Mouse (Mus musculus) stomach, postnatal 0 days (tissue): Measurements from ENCODE around the gene Ykt6. TPM values are rescaled to one million over a fixed set of nuclear protein-coding genes. Genes with fewer than 3 reads are reported as not detected.
"Not testable (repeated sequence)": the region's sequence is repeated elsewhere in the genome, so short reads cannot be mapped to it uniquely, and the experiment has no call there.

Experiments used
- ATAC-seq: fragments of 200-750 bp; cut with Nextera tagmentation; 2 replicates; pipeline ENCODE4 v1.8.0; 2017; ENCODE audit not compliant: low FRiP score, low TSS enrichment
- DNase-seq: peaks from one replicate; pipeline ENCODE4 v3.0.0-alpha.2; 2016; ENCODE audit warnings: low spot score
- H3K27ac ChIP-seq: fragments of 300-500 bp; sonication (generic); replicated peaks from 2 replicates; pipeline ENCODE4 v1.5.1; 2014; ENCODE audit warnings: mild to moderate bottlenecking, control low read depth
- H3K27me3 ChIP-seq: fragments of 300-500 bp; sonication (generic); 2 replicates; pipeline ENCODE4 v1.6.1; 2014; ENCODE audit warnings: low read length; ENCODE audit not compliant: control insufficient read depth, insufficient read depth
- H3K36me3 ChIP-seq: fragments of 300-500 bp; sonication (generic); 2 replicates; pipeline ENCODE4 v1.6.1; 2014; ENCODE audit warnings: low read length, mixed read lengths; ENCODE audit not compliant: control insufficient read depth, insufficient read depth
- H3K4me1 ChIP-seq: fragments of 300-500 bp; sonication (generic); replicated peaks from 2 replicates; pipeline ENCODE4 v1.6.1; 2014; ENCODE audit warnings: antibody characterized with exemption; ENCODE audit not compliant: control insufficient read depth, insufficient read depth
- H3K4me2 ChIP-seq: fragments of 300-500 bp; sonication (generic); replicated peaks from 2 replicates; pipeline ENCODE4 v1.6.1; 2014; ENCODE audit warnings: low read depth, mild to moderate bottlenecking, control low read depth, moderate library complexity
- H3K4me3 ChIP-seq: fragments of 300-500 bp; sonication (generic); 2 replicates; pipeline ENCODE4 v1.5.1; 2014; ENCODE audit warnings: low read depth, low read length, control low read depth
- H3K9ac ChIP-seq: fragments of 300-500 bp; sonication (generic); 2 replicates; pipeline ENCODE4 v1.6.1; 2014; ENCODE audit warnings: mild to moderate bottlenecking, low read length, control low read depth, mixed read lengths
- H3K9me3 ChIP-seq: fragments of 300-500 bp; sonication (generic); 2 replicates; pipeline ENCODE4 v1.6.1; 2016; ENCODE audit warnings: low read length; ENCODE audit not compliant: control insufficient read depth
- CTCF ChIP-seq: IDR thresholded peaks from 2 replicates; pipeline ENCODE4 v1.5.1; 2016; ENCODE audit warnings: antibody characterized with exemption, low read depth, mild to moderate bottlenecking, moderate library complexity
- EP300 ChIP-seq: optimal IDR thresholded peaks from 2 replicates; pipeline ENCODE3; 2016; ENCODE audit warnings: antibody characterized with exemption
- WGBS: fragments of 180-500 bp; shearing (Covaris S2); extraction: QIAGEN DNeasy Blood & Tissue Kit; methylation state at CpG from one replicate; pipeline ENCODE4 v1.1.7; 2014; 5-methylcytosine and 5-hydroxymethylcytosine counted together
- polyA plus RNA-seq: library from polyadenylated mRNA; unstranded; fragments of >200 nt; fragmentation: Nextera tagmentation; extraction: Ambion mirVana; gene quantifications from 2 replicates; pipeline ENCODE4 v1.2.1, GENCODE M21; 2015

The Ykt6 gene
- polyA plus RNA-seq, 1 experiment from 2014 or later, result 47.0 TPM

DNA sequence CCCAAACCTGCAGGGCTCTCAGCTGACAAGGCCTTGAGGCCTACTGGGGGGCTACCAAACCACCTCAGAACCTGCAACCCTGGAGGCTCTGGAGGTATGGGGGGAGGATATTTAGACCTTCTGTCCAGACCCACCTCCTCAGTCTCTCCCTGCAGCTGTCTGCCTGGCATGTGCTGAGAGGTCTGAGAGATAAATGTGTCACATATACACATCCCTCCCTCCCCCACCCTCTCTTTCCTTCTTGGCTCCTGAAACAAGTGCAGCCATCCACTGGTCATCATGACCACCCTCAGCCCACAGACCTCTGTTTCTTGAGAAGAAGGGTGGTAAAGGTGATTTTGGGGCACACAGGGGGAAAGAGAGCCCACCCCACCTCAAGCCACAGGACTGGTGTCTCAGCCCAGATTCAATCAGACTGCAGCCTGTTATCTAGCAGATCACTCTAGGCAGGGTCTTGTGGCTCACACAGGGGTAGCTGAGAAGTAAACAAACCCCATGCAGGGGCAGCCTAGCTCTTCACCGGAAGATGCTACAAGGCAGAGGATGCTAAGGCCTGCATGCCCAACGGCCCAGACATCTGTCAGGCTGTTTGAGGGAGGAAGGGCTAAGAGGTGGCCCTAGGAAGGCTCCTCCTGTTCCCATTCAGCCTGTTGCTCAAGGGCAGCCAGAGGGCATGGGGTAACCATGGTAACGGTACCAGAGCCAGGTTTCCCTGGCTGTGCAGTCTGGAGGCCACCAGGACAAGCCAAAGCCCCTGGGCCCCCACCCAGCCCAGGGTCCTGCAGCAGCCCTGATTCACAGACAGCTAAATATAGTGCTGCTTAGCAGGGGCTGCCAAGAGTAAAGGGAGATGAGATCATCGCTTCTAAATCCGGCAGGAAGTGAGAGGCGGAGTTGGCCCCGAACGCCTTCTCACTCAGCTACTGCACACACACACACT, 44.6 kb downstream of the Ykt6 start:
- H3K4me2 ChIP-seq, result peak overlapping the region; percentile 24; the same call in 1 of the 2 replicates
- peaks cover 8% of the 10 kb centered on the region for H3K4me1 ChIP-seq
- ATAC-seq, result peak; percentile 83
- no peak overlapping the region for H3K4me3 ChIP-seq
- no peaks in the 10 kb centered on the region for H3K9me3 ChIP-seq
- peak; percentile 69 for DNase-seq
- WGBS, result 14% methylated on average over 8 of the region's 8 CpGs
- TF ChIP-seq CTCF (no peak), EP300 (no peak)
- no peak overlapping the region for H3K9ac ChIP-seq
- no peaks in the 10 kb centered on the region for H3K36me3 ChIP-seq
- H3K27ac ChIP-seq, result peak overlapping the region; percentile 84
- H3K27me3 ChIP-seq, result no peaks in the 10 kb centered on the region

GRCm38 (mm10) chr11:6000961-6001682, 45.6 kb downstream of the Ykt6 start:
- H3K9me3 ChIP-seq, result no peaks in the 10 kb centered on the region
- no peaks in the 10 kb centered on the region for H3K27me3 ChIP-seq
- H3K4me3 ChIP-seq, result no peak overlapping the region
- no peak for DNase-seq
- H3K9ac ChIP-seq, result no peak overlapping the region
- no peak; the same call in 1 of the 2 replicates for ATAC-seq
- peaks cover 8% of the 10 kb centered on the region for H3K4me1 ChIP-seq
- no peaks in the 10 kb centered on the region for H3K36me3 ChIP-seq
- WGBS, result 76% methylated on average over 14 of the region's 14 CpGs
- no peak overlapping the region for H3K4me2 ChIP-seq
- H3K27ac ChIP-seq, result peak overlapping the region; percentile 35
- TF ChIP-seq EP300, result no peak
- TF ChIP-seq CTCF, result no peak

DNA sequence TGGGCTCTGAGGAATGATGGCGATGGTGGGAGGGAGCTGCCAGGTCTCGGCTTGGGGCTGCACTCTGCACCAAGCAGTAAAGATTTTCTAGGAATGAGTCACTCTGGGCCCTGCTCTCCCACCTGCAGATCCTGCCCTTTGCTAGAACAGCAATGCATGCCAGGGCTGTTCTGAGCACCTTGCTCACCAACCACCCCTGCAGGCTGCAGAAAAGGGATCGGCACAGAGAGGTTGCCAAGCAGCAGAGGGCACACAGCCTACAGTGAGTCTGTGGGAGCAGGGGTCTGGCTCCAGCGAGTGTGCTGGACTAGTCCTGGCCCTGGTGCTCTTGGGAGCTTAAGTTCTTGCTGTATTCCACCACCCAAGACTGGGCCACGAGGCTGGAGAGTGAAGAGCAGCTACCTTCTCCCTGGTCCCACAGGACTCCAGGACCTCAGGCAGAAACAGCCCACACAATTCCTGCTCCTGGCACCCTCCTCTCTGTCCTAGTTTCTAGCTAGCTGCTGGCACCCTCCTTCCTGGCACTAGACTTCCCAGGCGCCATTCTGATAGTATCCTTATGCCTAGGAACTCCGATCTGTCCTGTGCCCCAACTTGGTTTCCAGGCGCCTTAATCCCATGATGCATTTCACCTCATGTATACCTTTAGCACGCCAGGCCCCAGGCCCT, 46.6 kb downstream of the Ykt6 start:
- Histone ChIP-seq H3K4me1 (peaks cover 8% of the 10 kb centered on the region), H3K4me3 (no peak overlapping the region), H3K4me2 (no peak overlapping the region), H3K36me3 (no peaks in the 10 kb centered on the region), H3K9me3 (no peaks in the 10 kb centered on the region), H3K27me3 (no peaks in the 10 kb centered on the region), H3K27ac (no peak overlapping the region), H3K9ac (no peak overlapping the region)
- ATAC-seq (peak; percentile 14; the same call in 1 of the 2 replicates), DNase-seq (no peak)
- WGBS, result 66% methylated on average over 9 of the region's 9 CpGs
- TF ChIP-seq CTCF (0 out of 2 replicates have a peak, but pooled peaks have one; percentile 10), EP300 (no peak)

DNA sequence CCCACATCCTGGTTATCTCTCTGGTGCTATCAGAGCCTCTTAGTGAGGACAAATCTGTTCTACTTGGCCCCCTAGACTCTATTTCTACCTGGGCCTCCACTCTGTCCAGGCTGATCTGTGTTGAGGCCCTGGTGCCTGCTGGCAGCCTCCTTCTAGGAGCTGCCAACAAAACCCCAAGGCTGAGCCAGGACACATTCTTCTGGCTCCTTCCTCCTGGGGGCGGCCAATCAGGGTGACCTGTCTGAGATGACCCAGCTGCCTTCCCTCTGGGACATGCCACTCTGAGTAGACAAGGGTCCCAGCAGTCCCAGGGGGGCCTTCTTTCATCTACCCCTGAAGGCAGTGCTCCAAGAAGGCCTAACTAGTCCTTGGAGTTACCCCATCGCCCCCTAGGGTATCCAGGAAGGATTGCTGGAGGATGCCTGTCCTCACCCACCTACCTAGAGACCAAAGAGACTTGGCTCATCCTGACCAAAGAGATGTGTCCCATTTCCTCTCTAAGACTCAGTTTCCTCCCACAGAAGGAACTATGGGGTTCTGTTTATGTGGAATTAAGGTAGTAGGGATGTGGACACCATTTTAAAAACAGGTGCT, 47.6 kb downstream of the Ykt6 start:
- DNase-seq (no peak), ATAC-seq (no peak)
- Histone ChIP-seq H3K27ac (no peak overlapping the region), H3K4me1 (peaks cover 8% of the 10 kb centered on the region), H3K27me3 (no peaks in the 10 kb centered on the region), H3K4me3 (no peak overlapping the region), H3K36me3 (no peaks in the 10 kb centered on the region), H3K9me3 (no peaks in the 10 kb centered on the region), H3K4me2 (no peak overlapping the region), H3K9ac (no peak overlapping the region)
- WGBS, result 74% methylated on average over 2 of the region's 2 CpGs
- TF ChIP-seq CTCF, result peak; percentile 48
- TF ChIP-seq EP300, result no peak

DNA sequence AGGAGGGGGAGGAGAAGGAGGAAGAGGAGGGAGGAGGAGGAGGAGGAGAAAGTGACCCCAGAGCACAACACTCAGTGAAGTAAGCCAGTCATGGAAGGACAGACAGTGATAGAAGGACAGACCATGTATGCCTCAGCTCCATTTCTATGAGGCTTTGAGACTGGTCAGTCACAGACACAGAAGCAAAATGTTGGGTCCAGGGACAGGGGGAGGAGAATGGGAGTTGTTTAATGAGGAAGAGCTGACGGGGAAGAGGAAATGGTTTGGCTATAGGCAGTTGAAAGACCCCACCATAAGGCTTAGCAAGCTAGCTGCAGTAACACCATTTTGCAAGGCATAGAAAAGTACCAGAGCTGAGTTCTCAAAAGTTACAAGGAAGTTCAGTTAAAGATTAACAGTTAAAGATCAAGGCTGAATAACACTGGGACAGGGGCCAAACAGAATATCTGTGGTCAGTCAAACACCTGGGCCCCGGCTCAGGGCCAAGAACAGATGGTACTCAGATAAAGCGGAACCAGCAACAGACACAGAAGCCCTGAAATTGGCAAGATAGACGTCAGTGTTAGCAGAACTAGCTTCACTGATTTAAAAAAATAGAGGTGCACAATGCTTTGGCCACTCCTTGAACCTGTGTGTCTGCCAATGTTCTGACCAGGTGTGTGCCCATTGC, 50.0 kb downstream of the Ykt6 start:
- H3K4me1 ChIP-seq, H3K4me3 ChIP-seq, H3K9ac ChIP-seq, H3K27me3 ChIP-seq, H3K4me2 ChIP-seq, H3K36me3 ChIP-seq, H3K27ac ChIP-seq, DNase-seq, H3K9me3 ChIP-seq, ATAC-seq: not testable (repeated sequence)
- 14% methylated on average over 1 of the region's 4 CpGs for WGBS

DNA sequence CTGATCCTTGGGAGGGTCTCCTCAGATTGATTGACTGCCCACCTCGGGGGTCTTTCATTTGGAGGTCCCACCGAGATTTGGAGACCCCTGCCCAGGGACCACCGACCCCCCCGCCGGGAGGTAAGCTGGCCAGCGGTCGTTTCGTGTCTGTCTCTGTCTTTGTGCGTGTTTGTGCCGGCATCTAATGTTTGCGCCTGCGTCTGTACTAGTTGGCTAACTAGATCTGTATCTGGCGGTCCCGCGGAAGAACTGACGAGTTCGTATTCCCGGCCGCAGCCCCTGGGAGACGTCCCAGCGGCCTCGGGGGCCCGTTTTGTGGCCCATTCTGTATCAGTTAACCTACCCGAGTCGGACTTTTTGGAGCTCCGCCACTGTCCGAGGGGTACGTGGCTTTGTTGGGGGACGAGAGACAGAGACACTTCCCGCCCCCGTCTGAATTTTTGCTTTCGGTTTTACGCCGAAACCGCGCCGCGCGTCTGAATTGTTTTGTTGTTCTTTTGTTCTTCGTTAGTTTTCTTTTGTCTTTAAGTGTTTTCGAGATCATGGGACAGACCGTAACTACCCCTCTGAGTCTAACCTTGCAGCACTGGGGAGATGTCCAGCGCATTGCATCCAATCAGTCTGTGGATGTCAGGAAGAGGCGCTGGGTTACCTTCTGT, 51.0 kb downstream of the Ykt6 start:
- Histone ChIP-seq H3K9ac (peak overlapping the region; percentile 52), H3K4me2 (peak overlapping the region; percentile 47), H3K4me3 (peak overlapping the region; percentile 39)
- H3K9me3 ChIP-seq, H3K4me1 ChIP-seq, H3K36me3 ChIP-seq, H3K27ac ChIP-seq, H3K27me3 ChIP-seq, ATAC-seq, DNase-seq: not testable (repeated sequence)
- 2% methylated on average over 26 of the region's 44 CpGs for WGBS

- H3K36me3 ChIP-seq, H3K4me1 ChIP-seq, H3K27ac ChIP-seq, H3K9me3 ChIP-seq, H3K27me3 ChIP-seq, DNase-seq: not testable (repeated sequence)
- WGBS, result 10% methylated on average over 21 of the region's 49 CpGs
- Histone ChIP-seq H3K4me2 (peak overlapping the region; percentile 47), H3K9ac (peak overlapping the region; percentile 52), H3K4me3 (peak overlapping the region; percentile 39)
- ATAC-seq, result peak; percentile 51
Measured at GRCm38 (mm10) chr11:6007010-6007778, 51.7 kb downstream of the Ykt6 start.
